Mouse (Mus musculus): ENCODE data around the gene Ets1.

DNA sequence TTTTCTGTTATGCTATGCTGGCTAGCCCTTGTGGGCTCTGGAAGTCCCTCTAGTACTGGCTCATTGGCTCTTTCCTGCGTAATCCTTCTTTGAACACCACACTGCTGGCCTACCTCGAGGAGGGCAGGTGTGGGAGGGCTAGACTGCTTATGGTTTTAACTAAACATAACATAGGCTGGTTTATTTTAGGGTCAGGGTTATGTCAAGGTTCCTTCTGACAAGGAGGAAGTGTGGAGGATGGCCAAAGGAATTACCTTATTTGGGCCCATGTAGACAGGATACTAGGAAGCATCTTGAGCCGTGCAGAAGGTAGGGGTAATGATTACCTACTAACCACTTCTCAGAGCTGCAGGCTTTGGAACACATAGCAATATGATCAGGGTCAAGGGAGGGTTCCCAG, 14.7 kb downstream of the Ets1 start:
- TF ChIP-seq POLR2A (IDR thresholded peaks at IDR 0.05; ENCODE audit: extremely low read depth, insufficient read depth, low read length) (no peak), CTCF (IDR thresholded peaks at IDR 0.05; ENCODE audit: extremely low read depth, insufficient read depth, low read length) (no peak)

Measured in cortical plate, adult 2 months (tissue).